Comparison of ENCODE assay signal across 26 mouse cellular contexts in the genomic region with DNA sequence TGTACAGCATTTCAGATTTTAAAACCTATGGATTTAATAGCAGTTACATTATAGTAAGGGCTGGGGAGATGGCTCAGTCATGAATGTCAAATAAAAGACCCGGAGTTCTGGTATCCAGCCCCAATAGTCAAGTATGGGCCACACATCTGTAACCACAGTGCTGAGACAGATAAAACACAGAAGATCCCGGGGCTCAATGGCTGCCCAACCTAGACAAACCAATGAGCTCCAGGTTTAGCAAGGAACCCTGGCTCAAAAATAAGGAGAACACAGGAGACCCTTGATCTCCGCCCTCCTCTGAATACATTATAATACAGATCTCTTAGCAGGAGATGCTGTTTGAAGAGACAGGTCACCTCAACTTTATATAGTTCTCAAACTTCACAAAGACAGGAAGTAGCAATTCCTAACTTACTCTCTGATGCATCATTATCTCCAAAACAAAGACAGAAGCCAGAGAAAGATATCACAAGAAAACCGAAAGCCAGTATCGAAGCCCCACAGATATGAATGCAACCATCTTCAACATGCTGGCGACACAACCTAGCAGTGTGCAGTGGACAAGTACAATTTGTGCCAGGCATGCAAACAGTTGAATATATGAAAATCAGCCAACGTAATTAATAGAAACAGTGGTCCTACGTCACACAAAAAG. TPM values are rescaled to one million over a fixed set of nuclear protein-coding genes. Genes with fewer than 3 reads are reported as not detected.
DNase-seq lines count a peak whose midpoint lies in the region; ATAC-seq and TF ChIP-seq lines count a peak whose summit lies in the region.
"Had no signal": no experiment of that assay in that cellular context is flagged by ENCODE, and none has a peak within 500 bp of the region (broad histone marks: within the 10 kb centered on the region; RNA-seq: fewer than 3 reads in every experiment).

No protein-coding gene starts in this region.

- peak overlapping the region; percentile 54 to 59 for H3K4me3 ChIP-seq in MEL (ENCODE audit: control insufficient read depth in 1 of 2, insufficient read depth in 1 of 2, low read depth in 2 of 2, low read length in 2 of 2)
- peak overlapping the region; percentile 23 for H3K4me3 ChIP-seq in liver, embryonic 13.5 days (replicated peaks)
- H3K4me3 ChIP-seq in megakaryocyte, embryonic 14.5 days (replicated peaks) = peak overlapping the region; percentile 76
- H3K4me3 ChIP-seq in kidney, embryonic 16.5 days (ENCODE audit: low read length) = no peak overlapping the region
- H3K4me3 ChIP-seq in thymus, adult 2 months (ENCODE audit: control insufficient read depth, insufficient read depth, low read length) = no peak overlapping the region
- H3K4me3 ChIP-seq: embryonic facial prominence, embryonic 13.5 days; heart, embryonic 13.5 days; hindbrain, embryonic 13.5 days; kidney, embryonic 15.5 days; limb, embryonic 12.5 days; lung, embryonic 15.5 days had no signal

- WGBS in liver, embryonic 13.5 days (ENCODE audit: insufficient replicate concordance) = 20% methylated on average over 8 of the region's 8 CpGs
- 95% methylated on average over 8 of the region's 8 CpGs for WGBS in kidney, embryonic 16.5 days
- WGBS in thymus, adult 2 months = 98% methylated on average over 8 of the region's 8 CpGs

- peak overlapping the region; percentile 46 for H3K9ac ChIP-seq in MEL (ENCODE audit: control insufficient read depth, low read depth, low read length, poor library complexity, severe bottlenecking)
- peak overlapping the region; percentile 24 for H3K9ac ChIP-seq in liver, embryonic 13.5 days
- H3K9ac ChIP-seq in kidney, embryonic 16.5 days (replicated peaks; ENCODE audit: low read length) = no peak overlapping the region
- H3K9ac ChIP-seq: embryonic facial prominence, embryonic 13.5 days; heart, embryonic 13.5 days; hindbrain, embryonic 13.5 days; kidney, embryonic 15.5 days; limb, embryonic 12.5 days; lung, embryonic 15.5 days had no signal

- TF ChIP-seq RAD21 in MEL (IDR thresholded peaks at IDR 0.05; ENCODE audit: low read depth, low read length) = no peak

- H3K4me2 ChIP-seq in liver, embryonic 13.5 days = peak overlapping the region; percentile 56
- no peak overlapping the region for H3K4me2 ChIP-seq in kidney, embryonic 16.5 days (replicated peaks; ENCODE audit: low read depth, low read length)
- H3K4me2 ChIP-seq: embryonic facial prominence, embryonic 13.5 days; heart, embryonic 13.5 days; hindbrain, embryonic 13.5 days; kidney, embryonic 15.5 days; limb, embryonic 12.5 days; lung, embryonic 15.5 days; midbrain, embryonic 11.5 days had no signal

- TF ChIP-seq CTCF in MEL (IDR thresholded peaks at IDR 0.05 in 2 of 3, conservative IDR thresholded peaks at IDR 0.05 in 1 of 3; ENCODE audit: control insufficient read depth in 1 of 3, insufficient read depth in 1 of 3, low read depth in 2 of 3, low read length in 3 of 3, poor library complexity in 1 of 3, severe bottlenecking in 1 of 3) = no peak
- TF ChIP-seq CTCF in thymus, adult 2 months (IDR thresholded peaks at IDR 0.05; ENCODE audit: borderline replicate concordance, control insufficient read depth, extremely low read depth, insufficient read depth, low read length, poor library complexity) = no peak

- ATAC-seq in liver, embryonic 13.5 days (ENCODE audit: low read depth) = peak; percentile 93
- ATAC-seq in kidney, embryonic 16.5 days (ENCODE audit: low FRiP score, low TSS enrichment) = no peak
- ATAC-seq: forebrain, embryonic 16.5 days had no signal

- no peaks in the 10 kb centered on the region for H3K9me3 ChIP-seq in MEL (replicated peaks; ENCODE audit: insufficient read depth, low read length)
- no peaks in the 10 kb centered on the region for H3K9me3 ChIP-seq in liver, embryonic 13.5 days (replicated peaks)
- H3K9me3 ChIP-seq in megakaryocyte, embryonic 14.5 days = no peaks in the 10 kb centered on the region
- no peaks in the 10 kb centered on the region for H3K9me3 ChIP-seq in kidney, embryonic 16.5 days (ENCODE audit: low read length)
- H3K9me3 ChIP-seq: embryonic facial prominence, embryonic 13.5 days; heart, embryonic 13.5 days; hindbrain, embryonic 13.5 days; kidney, embryonic 15.5 days; limb, embryonic 12.5 days; lung, embryonic 15.5 days had no signal

- H3K79me2 ChIP-seq in MEL (ENCODE audit: control insufficient read depth, insufficient read depth, low read length, poor library complexity) = no peaks in the 10 kb centered on the region

- H3K4me1 ChIP-seq in MEL (ENCODE audit: control insufficient read depth in 1 of 2, insufficient read depth in 2 of 2, low read length in 2 of 2) = peaks cover 8 to 11% of the 10 kb centered on the region in 2 experiments
- H3K4me1 ChIP-seq in liver, embryonic 13.5 days (replicated peaks) = peaks cover 25% of the 10 kb centered on the region
- peaks cover 41% of the 10 kb centered on the region for H3K4me1 ChIP-seq in megakaryocyte, embryonic 14.5 days
- H3K4me1 ChIP-seq in kidney, embryonic 16.5 days (ENCODE audit: insufficient read depth, low read length) = no peaks in the 10 kb centered on the region
- H3K4me1 ChIP-seq in thymus, adult 2 months (replicated peaks; ENCODE audit: control insufficient read depth, insufficient read depth, low read length) = no peaks in the 10 kb centered on the region; the same call in 1 of the 2 replicates
- H3K4me1 ChIP-seq: embryonic facial prominence, embryonic 13.5 days; heart, embryonic 13.5 days; hindbrain, embryonic 13.5 days; kidney, embryonic 15.5 days; limb, embryonic 12.5 days; lung, embryonic 15.5 days had no signal

- H3K36me3 ChIP-seq in MEL (ENCODE audit: control insufficient read depth in 1 of 2, insufficient read depth in 2 of 2, low read length in 2 of 2) = peaks cover 3 to 15% of the 10 kb centered on the region in 2 experiments
- peaks cover 54% of the 10 kb centered on the region for H3K36me3 ChIP-seq in liver, embryonic 13.5 days
- peaks cover 93% of the 10 kb centered on the region for H3K36me3 ChIP-seq in megakaryocyte, embryonic 14.5 days (replicated peaks; ENCODE audit: low read length)
- H3K36me3 ChIP-seq in kidney, embryonic 16.5 days (ENCODE audit: insufficient read depth, low read length) = peaks cover 39% of the 10 kb centered on the region
- H3K36me3 ChIP-seq in thymus, adult 2 months (ENCODE audit: control insufficient read depth, insufficient read depth, low read length) = peaks cover 8% of the 10 kb centered on the region
- H3K36me3 ChIP-seq: hindbrain, embryonic 13.5 days had no signal

- DNase-seq in MEL (ENCODE audit: low read depth, low spot score) = peak; percentile 86
- DNase-seq in c-Kit-positive CD71-positive TER-119-positive erythroid progenitor cells, embryonic 14.5 days (ENCODE audit: low spot score) = peak; percentile 71
- peak; percentile 38 for DNase-seq in liver, embryonic 13.5 days
- no peak for DNase-seq in lung, adult 18-20 months
- no peak for DNase-seq in thymus, adult 2 months
- DNase-seq: adrenal gland, adult 2 months; cerebellum, adult 2 months; cerebellum, postnatal 25 days; embryo, embryonic 11 days; gastrocnemius, postnatal 10 days; heart, adult 18-20 months; kidney, adult 11 months; kidney, postnatal 4 days; lung, postnatal 36 days; spleen, adult 18-20 months; thymus, adult 18-20 months had no signal

- no peak for TF ChIP-seq POLR2A in MEL (IDR thresholded peaks at IDR 0.05; ENCODE audit: control insufficient read depth in 1 of 2, insufficient read depth in 1 of 2, low read depth in 1 of 2, low read length in 2 of 2, poor library complexity in 1 of 2)
- TF ChIP-seq POLR2A in thymus, adult 2 months (IDR thresholded peaks at IDR 0.05; ENCODE audit: control insufficient read depth, extremely low read depth, insufficient read depth, low read length, poor library complexity) = no peak

- peak overlapping the region; percentile 96 for H3K27ac ChIP-seq in MEL (ENCODE audit: control insufficient read depth, low read depth, low read length)
- H3K27ac ChIP-seq in liver, embryonic 13.5 days = peak overlapping the region; percentile 75
- H3K27ac ChIP-seq in kidney, embryonic 16.5 days (ENCODE audit: low read length) = no peak overlapping the region
- no peak overlapping the region for H3K27ac ChIP-seq in thymus, adult 2 months (ENCODE audit: control insufficient read depth, insufficient read depth, low read length)
- H3K27ac ChIP-seq: embryonic facial prominence, embryonic 13.5 days; heart, embryonic 13.5 days; hindbrain, embryonic 13.5 days; kidney, embryonic 15.5 days; limb, embryonic 12.5 days; lung, embryonic 15.5 days had no signal

- peak; percentile 94 to 96 for TF ChIP-seq EP300 in MEL (IDR thresholded peaks at IDR 0.05; ENCODE audit: low read depth in 1 of 2, low read length in 2 of 2)

- H3K27me3 ChIP-seq in MEL (ENCODE audit: control insufficient read depth in 1 of 2, insufficient read depth in 2 of 2, low read length in 2 of 2) = no peaks in the 10 kb centered on the region
- H3K27me3 ChIP-seq in liver, embryonic 13.5 days = no peaks in the 10 kb centered on the region
- H3K27me3 ChIP-seq in megakaryocyte, embryonic 14.5 days (replicated peaks) = no peaks in the 10 kb centered on the region
- no peaks in the 10 kb centered on the region for H3K27me3 ChIP-seq in kidney, embryonic 16.5 days (ENCODE audit: insufficient read depth, low read length)
- H3K27me3 ChIP-seq in thymus, adult 2 months (ENCODE audit: control insufficient read depth, insufficient read depth, low read length) = no peaks in the 10 kb centered on the region
- H3K27me3 ChIP-seq: embryonic facial prominence, embryonic 13.5 days; heart, embryonic 13.5 days; hindbrain, embryonic 13.5 days; kidney, embryonic 15.5 days; limb, embryonic 12.5 days; lung, embryonic 15.5 days had no signal

TF ChIP-seq in MEL, 35 proteins besides CTCF, POLR2A, EP300 and RAD21 (continues in another document):
- TF ChIP-seq GATA1 (IDR thresholded peaks at IDR 0.05; ENCODE audit: low read depth, low read length) (peak; percentile 92), TAL1 (IDR thresholded peaks at IDR 0.05; ENCODE audit: low read length) (peak; percentile 81), TCF12 (IDR thresholded peaks at IDR 0.05; ENCODE audit: low read depth, low read length) (peak; percentile 94), MAX (IDR thresholded peaks at IDR 0.05; ENCODE audit: low read length) (peak; percentile 11; the same call in 1 of the 2 replicates), POLR2AphosphoS2 (IDR thresholded peaks at IDR 0.05; ENCODE audit: low read length) (0 out of 2 replicates have a peak, but pooled peaks have one; percentile 29), MYB (IDR thresholded peaks at IDR 0.05; ENCODE audit: low read depth, low read length) (peak; percentile 60; the same call in 1 of the 2 replicates), USF1 (IDR thresholded peaks at IDR 0.05; ENCODE audit: low read depth, low read length) (no peak)

RNA-seq across cellular contexts. Expression of a gene that starts 21.1 kb away (rescaled TPM):
- total RNA-seq in MEL (2012; rRNA removed) = 2.9 and 3.4 TPM in 2 replicates
- polyA plus RNA-seq in MEL (2012; ENCODE audit: insufficient read depth in 1 of 2, insufficient read length in 2 of 2, low read depth in 1 of 2, low replicate concordance in 2 of 2, missing spikeins in 1 of 2) = 1 to 10 TPM in 1 of 2 experiments, not detected in 1; 3.7 TPM
- polyA plus RNA-seq in liver, embryonic 13.5 days (2015; fragmentation: Nextera tagmentation; extraction: Ambion mirVana) = 5.0 and 6.2 TPM in 2 replicates
- polyA plus RNA-seq in megakaryocyte, embryonic 14.5 days (2012; ENCODE audit: insufficient read depth, low replicate concordance) = 0.20 TPM in 1 of 2 replicates, not detected in the other
- polyA plus RNA-seq in kidney, embryonic 16.5 days (2015; fragmentation: Nextera tagmentation; extraction: Ambion mirVana) = 16.7 and 18.5 TPM in 2 replicates
- polyA plus RNA-seq in thymus, adult 2 months (2012; rRNA removed) = 2.6 and 4.8 TPM in 2 replicates

Comparison
In these comparisons a context has a peak if more than half of its experiments do, and no peak if none do; other contexts are left out.
1. DNase-seq: peak in MEL (single experiment), c-Kit-positive CD71-positive TER-119-positive erythroid progenitor cells, embryonic 14.5 days (single experiment) and liver, embryonic 13.5 days (single experiment); none in lung, adult 18-20 months (0 of 2) and thymus, adult 2 months (single experiment).
2. H3K27ac ChIP-seq: peak in MEL (single experiment) and liver, embryonic 13.5 days (single experiment); none in kidney, embryonic 16.5 days (single experiment) and thymus, adult 2 months (single experiment).
3. H3K4me3 ChIP-seq: peak in MEL (2 of 2), liver, embryonic 13.5 days (single experiment) and megakaryocyte, embryonic 14.5 days (single experiment); none in kidney, embryonic 16.5 days (single experiment) and thymus, adult 2 months (single experiment).